Comparison of ENCODE assay signal across 9 mouse cellular contexts in genomic region chr4:156188162-156188810, GRCm38 (mm10). TPM values are rescaled to one million over a fixed set of nuclear protein-coding genes. Genes with fewer than 3 reads are reported as not detected.
DNase-seq lines count a peak whose midpoint lies in the region; ATAC-seq and TF ChIP-seq lines count a peak whose summit lies in the region.
"Had no signal": no experiment of that assay in that cellular context is flagged by ENCODE, and none has a peak within 500 bp of the region (broad histone marks: within the 10 kb centered on the region; RNA-seq: fewer than 3 reads in every experiment).

No protein-coding gene starts in this region.

- H3K4me3 ChIP-seq in left cerebral cortex, adult 2 months = no peak overlapping the region
- H3K4me3 ChIP-seq in embryonic facial prominence, embryonic 12.5 days = no peak overlapping the region
- no peak overlapping the region for H3K4me3 ChIP-seq in hindbrain, embryonic 14.5 days (replicated peaks; ENCODE audit: low read length)
- H3K4me3 ChIP-seq in neural tube, embryonic 12.5 days = no peak overlapping the region
- H3K4me3 ChIP-seq: limb, embryonic 15.5 days had no signal

- no peaks in the 10 kb centered on the region for H3K27me3 ChIP-seq in embryonic facial prominence, embryonic 12.5 days
- no peaks in the 10 kb centered on the region for H3K27me3 ChIP-seq in hindbrain, embryonic 14.5 days (ENCODE audit: control insufficient read depth, insufficient read depth, low read length)
- no peaks in the 10 kb centered on the region for H3K27me3 ChIP-seq in neural tube, embryonic 12.5 days (replicated peaks)
- H3K27me3 ChIP-seq: limb, embryonic 15.5 days had no signal

- H3K36me3 ChIP-seq in embryonic facial prominence, embryonic 12.5 days = peaks cover 37% of the 10 kb centered on the region
- peaks cover 21% of the 10 kb centered on the region for H3K36me3 ChIP-seq in hindbrain, embryonic 14.5 days (replicated peaks; ENCODE audit: control insufficient read depth, insufficient read depth)
- H3K36me3 ChIP-seq in neural tube, embryonic 12.5 days = peaks cover 50% of the 10 kb centered on the region

- no peaks in the 10 kb centered on the region for H3K9me3 ChIP-seq in embryonic facial prominence, embryonic 12.5 days
- no peaks in the 10 kb centered on the region for H3K9me3 ChIP-seq in hindbrain, embryonic 14.5 days (ENCODE audit: control insufficient read depth, low read length)
- no peaks in the 10 kb centered on the region for H3K9me3 ChIP-seq in neural tube, embryonic 12.5 days
- H3K9me3 ChIP-seq: limb, embryonic 15.5 days had no signal

- H3K4me2 ChIP-seq in embryonic facial prominence, embryonic 12.5 days (replicated peaks) = peak overlapping the region; percentile 23; the same call in 1 of the 2 replicates
- peak overlapping the region; percentile 23; the same call in 1 of the 2 replicates for H3K4me2 ChIP-seq in hindbrain, embryonic 14.5 days (replicated peaks)
- peak overlapping the region; percentile 47 for H3K4me2 ChIP-seq in neural tube, embryonic 12.5 days (replicated peaks)
- H3K4me2 ChIP-seq: limb, embryonic 15.5 days had no signal

- peak overlapping the region; percentile 61 for H3K27ac ChIP-seq in left cerebral cortex, adult 2 months
- H3K27ac ChIP-seq in embryonic facial prominence, embryonic 12.5 days = peak overlapping the region; percentile 58
- H3K27ac ChIP-seq in hindbrain, embryonic 14.5 days = peak overlapping the region; percentile 60
- H3K27ac ChIP-seq in neural tube, embryonic 12.5 days = peak overlapping the region; percentile 75

- WGBS in embryonic facial prominence, embryonic 12.5 days = 53% methylated on average over 5 of the region's 5 CpGs
- 24% methylated on average over 5 of the region's 5 CpGs for WGBS in hindbrain, embryonic 14.5 days
- WGBS in neural tube, embryonic 12.5 days = 38% methylated on average over 5 of the region's 5 CpGs

- no peak for DNase-seq in left cerebral cortex, adult 2 months (ENCODE audit: extremely low spot score in 1 of 2, low spot score in 2 of 2)
- no peak for DNase-seq in left cerebral cortex, postnatal 25 days (ENCODE audit: low spot score in 2 of 2)
- DNase-seq in hindbrain, embryonic 14.5 days (ENCODE audit: low spot score) = no peak
- DNase-seq in MN1 (ENCODE audit: low spot score) = no peak
- DNase-seq in frontal cortex, postnatal 36 days (ENCODE audit: low spot score in 2 of 2) = no peak
- no peak for DNase-seq in right cerebral cortex, adult 2 months (ENCODE audit: low spot score in 2 of 2)

- intact Hi-C loops in left cerebral cortex, adult 2 months (cut with DNase I) = loop anchor here (5.0 kb wide), 1 partner anchor 44 kb away; the partner anchor contains the start of gene Plekhn1
- intact Hi-C loops in left cerebral cortex, postnatal 25 days (cut with DNase I) = no loop called here

- no peak for ATAC-seq in embryonic facial prominence, embryonic 12.5 days (ENCODE audit: insufficient number of reproducible peaks, insufficient read depth, low FRiP score, low TSS enrichment)
- ATAC-seq in hindbrain, embryonic 14.5 days (ENCODE audit: low FRiP score) = 0 out of 2 replicates have a peak, but pooled peaks have one; percentile 12
- ATAC-seq in neural tube, embryonic 12.5 days (ENCODE audit: low FRiP score, low read depth) = 0 out of 2 replicates have a peak, but pooled peaks have one; percentile 2

- no peak for TF ChIP-seq CTCF in left cerebral cortex, adult 2 months (IDR thresholded peaks at IDR 0.05)

- H3K4me1 ChIP-seq in embryonic facial prominence, embryonic 12.5 days = peaks cover 72% of the 10 kb centered on the region
- H3K4me1 ChIP-seq in hindbrain, embryonic 14.5 days (replicated peaks; ENCODE audit: control insufficient read depth, insufficient read depth, low read length) = peaks cover 67% of the 10 kb centered on the region
- H3K4me1 ChIP-seq in neural tube, embryonic 12.5 days = peaks cover 98% of the 10 kb centered on the region

- H3K9ac ChIP-seq in embryonic facial prominence, embryonic 12.5 days = no peak overlapping the region
- H3K9ac ChIP-seq in hindbrain, embryonic 14.5 days = peak overlapping the region; percentile 12
- peak overlapping the region; percentile 2; the same call in 1 of the 2 replicates for H3K9ac ChIP-seq in neural tube, embryonic 12.5 days
- H3K9ac ChIP-seq: limb, embryonic 15.5 days had no signal

RNA-seq across cellular contexts. Expression of gene Agrn, which starts 9.0 kb away (rescaled TPM):
- 100 to 1,000 TPM; 142 to 147 TPM for total RNA-seq in left cerebral cortex, adult 2 months (2021)
- total RNA-seq in left cerebral cortex, postnatal 25 days (2021) = 100 to 1,000 TPM; 143 to 149 TPM
- 100.0 and 101 TPM in 2 replicates for polyA plus RNA-seq in embryonic facial prominence, embryonic 12.5 days (2016; fragmentation: Nextera tagmentation; extraction: Ambion mirVana)
- polyA plus RNA-seq in hindbrain, embryonic 14.5 days (2014; fragmentation: Nextera tagmentation; extraction: Ambion mirVana) = 121 and 127 TPM in 2 replicates
- 149 and 165 TPM in 2 replicates for polyA plus RNA-seq in neural tube, embryonic 12.5 days (2016; fragmentation: Nextera tagmentation; extraction: Ambion mirVana)

RNA-seq across cellular contexts. Expression of gene Isg15, which starts 12.3 kb away (rescaled TPM):
- total RNA-seq in left cerebral cortex, adult 2 months (2021) = 1 to 10 TPM; 1.1 to 1.5 TPM
- total RNA-seq in left cerebral cortex, postnatal 25 days (2021) = 1 to 10 TPM; 1.2 to 1.8 TPM
- 1.1 and 1.3 TPM in 2 replicates for polyA plus RNA-seq in embryonic facial prominence, embryonic 12.5 days (2016; fragmentation: Nextera tagmentation; extraction: Ambion mirVana)
- polyA plus RNA-seq in hindbrain, embryonic 14.5 days (2014; fragmentation: Nextera tagmentation; extraction: Ambion mirVana) = 0.87 and 0.90 TPM in 2 replicates
- polyA plus RNA-seq in neural tube, embryonic 12.5 days (2016; fragmentation: Nextera tagmentation; extraction: Ambion mirVana) = 0.89 and 1.6 TPM in 2 replicates

RNA-seq across cellular contexts. Expression of gene AW011738, which starts 14.8 kb away (rescaled TPM):
- 1 to 10 TPM; 6.4 to 6.6 TPM for total RNA-seq in left cerebral cortex, adult 2 months (2021)
- total RNA-seq in left cerebral cortex, postnatal 25 days (2021) = 1 to 10 TPM; 4.4 to 6.3 TPM
- polyA plus RNA-seq in embryonic facial prominence, embryonic 12.5 days (2016; fragmentation: Nextera tagmentation; extraction: Ambion mirVana) = 2.0 and 3.1 TPM in 2 replicates
- polyA plus RNA-seq in hindbrain, embryonic 14.5 days (2014; fragmentation: Nextera tagmentation; extraction: Ambion mirVana) = 0.68 and 1.2 TPM in 2 replicates
- 6.8 and 7.0 TPM in 2 replicates for polyA plus RNA-seq in neural tube, embryonic 12.5 days (2016; fragmentation: Nextera tagmentation; extraction: Ambion mirVana)

RNA-seq across cellular contexts. Expression of gene Perm1, which starts 27.4 kb away (rescaled TPM):
- under 1 TPM; 0.25 to 0.30 TPM for total RNA-seq in left cerebral cortex, adult 2 months (2021)
- total RNA-seq in left cerebral cortex, postnatal 25 days (2021) = under 1 TPM; 0.46 to 0.76 TPM
- polyA plus RNA-seq in embryonic facial prominence, embryonic 12.5 days (2016; fragmentation: Nextera tagmentation; extraction: Ambion mirVana) = 0.70 and 1.1 TPM in 2 replicates
- 1.9 and 2.2 TPM in 2 replicates for polyA plus RNA-seq in hindbrain, embryonic 14.5 days (2014; fragmentation: Nextera tagmentation; extraction: Ambion mirVana)
- 1.7 and 2.0 TPM in 2 replicates for polyA plus RNA-seq in neural tube, embryonic 12.5 days (2016; fragmentation: Nextera tagmentation; extraction: Ambion mirVana)

RNA-seq across cellular contexts. Expression of gene Plekhn1, which starts 46.4 kb away (rescaled TPM):
- 10 to 100 TPM; 39.6 to 39.8 TPM for total RNA-seq in left cerebral cortex, adult 2 months (2021)
- 10 to 100 TPM; 32.8 to 37.8 TPM for total RNA-seq in left cerebral cortex, postnatal 25 days (2021)
- polyA plus RNA-seq in embryonic facial prominence, embryonic 12.5 days (2016; fragmentation: Nextera tagmentation; extraction: Ambion mirVana) = 32.5 and 35.7 TPM in 2 replicates
- 28.6 and 28.7 TPM in 2 replicates for polyA plus RNA-seq in hindbrain, embryonic 14.5 days (2014; fragmentation: Nextera tagmentation; extraction: Ambion mirVana)
- 27.3 and 29.0 TPM in 2 replicates for polyA plus RNA-seq in neural tube, embryonic 12.5 days (2016; fragmentation: Nextera tagmentation; extraction: Ambion mirVana)
